Mouse (Mus musculus) embryonic facial prominence, embryonic 10.5 days (tissue): Measurements from ENCODE around the gene Gcnt4. TPM values are rescaled to one million over a fixed set of nuclear protein-coding genes. Genes with fewer than 3 reads are reported as not detected.
"Not testable (repeated sequence)": the region's sequence is repeated elsewhere in the genome, so short reads cannot be mapped to it uniquely, and the experiment has no call there.

ENCODE experiments used
- DNase-seq: peaks from one replicate; pipeline ENCODE4 v3.0.0-alpha.2; 2017; ENCODE audit warnings: low spot score
- H3K27ac ChIP-seq: fragments of 300-500 bp; sonication (generic); replicated peaks from 2 replicates; pipeline ENCODE4 v1.5.1; 2016; ENCODE audit warnings: mild to moderate bottlenecking
- H3K27me3 ChIP-seq: fragments of 300-500 bp; sonication (generic); replicated peaks from 2 replicates; pipeline ENCODE4 v1.6.1; 2016; ENCODE audit warnings: low read depth, mild to moderate bottlenecking; ENCODE audit not compliant: poor library complexity, severe bottlenecking
- H3K36me3 ChIP-seq: fragments of 300-500 bp; sonication (generic); replicated peaks from 2 replicates; pipeline ENCODE4 v1.6.1; 2016; ENCODE audit warnings: mild to moderate bottlenecking, moderate library complexity
- H3K4me1 ChIP-seq: fragments of 300-500 bp; sonication (generic); 2 replicates; pipeline ENCODE4 v1.6.1; 2016
- H3K4me3 ChIP-seq: fragments of 300-500 bp; sonication (generic); 2 replicates; pipeline ENCODE4 v1.5.1; 2016; ENCODE audit warnings: mild to moderate bottlenecking, moderate library complexity
- H3K9me3 ChIP-seq: fragments of 300-500 bp; sonication (generic); 2 replicates; pipeline ENCODE4 v1.6.1; 2016; ENCODE audit warnings: mild to moderate bottlenecking
- WGBS: fragments of 180-500 bp; shearing (Covaris S2); methylation state at CpG from one replicate; pipeline ENCODE4 v1.1.7; 2016; 5-methylcytosine and 5-hydroxymethylcytosine counted together
- polyA plus RNA-seq: library from polyadenylated mRNA; unstranded; fragments of >200 nt; fragmentation: Nextera tagmentation; extraction: Ambion mirVana; gene quantifications from 2 replicates; pipeline ENCODE4 v1.2.1, GENCODE M21; 2016

The Gcnt4 gene
- 0.20 and 0.28 TPM in 2 replicates for polyA plus RNA-seq

- H3K36me3 ChIP-seq, result no peaks in the 10 kb centered on the region
- peaks cover 53% of the 10 kb centered on the region for H3K27me3 ChIP-seq
- H3K9me3 ChIP-seq, result no peaks in the 10 kb centered on the region
- H3K27ac ChIP-seq, result peak within 1 kb of the TSS; percentile 76
- WGBS, result 9% methylated on average over 56 of the region's 56 CpGs
- H3K4me1 ChIP-seq, result peaks cover 27% of the 10 kb centered on the region
- DNase-seq, result peak; percentile 74
- H3K4me3 ChIP-seq, result peak within 1 kb of the TSS; percentile 81
Observed at GRCm38 (mm10) chr13:96923999-96924961, at the start of gene Gcnt4. Gene Gcnt4, plus strand, starts transcription at chr13:96924689.

GRCm38 (mm10) chr13:96878220-96879057 is 46.0 kb upstream of the Gcnt4 start:
- WGBS, result 75% methylated on average over 12 of the region's 12 CpGs
- no peak overlapping the region for H3K27ac ChIP-seq
- H3K4me1 ChIP-seq, result no peaks in the 10 kb centered on the region
- H3K9me3 ChIP-seq, result no peaks in the 10 kb centered on the region
- DNase-seq, result no peak
- no peaks in the 10 kb centered on the region for H3K36me3 ChIP-seq
- H3K27me3 ChIP-seq, result no peaks in the 10 kb centered on the region
- no peak overlapping the region for H3K4me3 ChIP-seq

GRCm38 (mm10) chr13:96884534-96884933 is 40.0 kb upstream of the Gcnt4 start:
- WGBS, result 44% methylated on average over 1 of the region's 1 CpGs
- H3K9me3 ChIP-seq, result no peaks in the 10 kb centered on the region
- no peak for DNase-seq
- H3K36me3 ChIP-seq, result no peaks in the 10 kb centered on the region
- H3K27ac ChIP-seq, result no peak overlapping the region
- H3K4me3 ChIP-seq, result no peak overlapping the region
- no peaks in the 10 kb centered on the region for H3K27me3 ChIP-seq
- H3K4me1 ChIP-seq, result no peaks in the 10 kb centered on the region

GRCm38 (mm10) chr13:96889985-96890384 is 34.5 kb upstream of the Gcnt4 start:
- no peak overlapping the region for H3K27ac ChIP-seq
- H3K36me3 ChIP-seq, result no peaks in the 10 kb centered on the region
- no peaks in the 10 kb centered on the region for H3K4me1 ChIP-seq
- 46% methylated on average over 2 of the region's 2 CpGs for WGBS
- no peaks in the 10 kb centered on the region for H3K9me3 ChIP-seq
- H3K4me3 ChIP-seq, result no peak overlapping the region
- DNase-seq, result no peak
- no peaks in the 10 kb centered on the region for H3K27me3 ChIP-seq

GRCm38 (mm10) chr13:96895144-96895543 is 29.3 kb upstream of the Gcnt4 start:
- no peak overlapping the region for H3K4me3 ChIP-seq
- no peaks in the 10 kb centered on the region for H3K27me3 ChIP-seq
- WGBS, result 84% methylated on average over 2 of the region's 2 CpGs
- no peaks in the 10 kb centered on the region for H3K4me1 ChIP-seq
- no peaks in the 10 kb centered on the region for H3K36me3 ChIP-seq
- H3K27ac ChIP-seq, result no peak overlapping the region
- DNase-seq, result no peak
- H3K9me3 ChIP-seq, result no peaks in the 10 kb centered on the region

GRCm38 (mm10) chr13:96906717-96907116 is 17.8 kb upstream of the Gcnt4 start:
- DNase-seq, result no peak
- no peaks in the 10 kb centered on the region for H3K36me3 ChIP-seq
- no peak overlapping the region for H3K27ac ChIP-seq
- no peaks in the 10 kb centered on the region for H3K9me3 ChIP-seq
- no peak overlapping the region for H3K4me3 ChIP-seq
- WGBS, result 73% methylated on average over 3 of the region's 3 CpGs
- H3K4me1 ChIP-seq, result no peaks in the 10 kb centered on the region
- H3K27me3 ChIP-seq, result no peaks in the 10 kb centered on the region

- H3K36me3 ChIP-seq, result no peaks in the 10 kb centered on the region
- no peak for DNase-seq
- WGBS, result 87% methylated on average over 3 of the region's 3 CpGs
- no peaks in the 10 kb centered on the region for H3K4me1 ChIP-seq
- H3K27ac ChIP-seq, result no peak overlapping the region
- H3K4me3 ChIP-seq, result no peak overlapping the region
- no peaks in the 10 kb centered on the region for H3K27me3 ChIP-seq
- no peaks in the 10 kb centered on the region for H3K9me3 ChIP-seq
Observed at GRCm38 (mm10) chr13:96911202-96911601, 13.3 kb upstream of the Gcnt4 start.

- peaks cover 50% of the 10 kb centered on the region for H3K27me3 ChIP-seq
- DNase-seq, H3K4me3 ChIP-seq, H3K9me3 ChIP-seq, H3K36me3 ChIP-seq, H3K27ac ChIP-seq: not testable (repeated sequence)
- WGBS, result 94% methylated on average over 4 of the region's 4 CpGs
- H3K4me1 ChIP-seq, result peaks cover 16% of the 10 kb centered on the region
Observed at GRCm38 (mm10) chr13:96923134-96923533, 1.4 kb upstream of the Gcnt4 start.

- Histone ChIP-seq H3K4me3 (peak overlapping the region; percentile 81), H3K4me1 (peaks cover 29% of the 10 kb centered on the region), H3K36me3 (no peaks in the 10 kb centered on the region), H3K27me3 (peaks cover 53% of the 10 kb centered on the region), H3K27ac (peak overlapping the region; percentile 76), H3K9me3 (no peaks in the 10 kb centered on the region)
- 2% methylated on average over 53 of the region's 53 CpGs for WGBS
- peak; percentile 55 for DNase-seq
Observed at GRCm38 (mm10) chr13:96924985-96925745, 676 bp downstream of the Gcnt4 start.

GRCm38 (mm10) chr13:96925991-96926725 is 1.7 kb downstream of the Gcnt4 start:
- Histone ChIP-seq H3K27ac (no peak overlapping the region), H3K27me3 (peaks cover 53% of the 10 kb centered on the region), H3K9me3 (no peaks in the 10 kb centered on the region), H3K4me3 (no peak overlapping the region), H3K36me3 (no peaks in the 10 kb centered on the region), H3K4me1 (peaks cover 29% of the 10 kb centered on the region)
- WGBS, result 36% methylated on average over 10 of the region's 10 CpGs
- DNase-seq, result no peak

GRCm38 (mm10) chr13:96927781-96928180 is 3.3 kb downstream of the Gcnt4 start:
- H3K27me3 ChIP-seq, result peaks cover 53% of the 10 kb centered on the region
- peaks cover 29% of the 10 kb centered on the region for H3K4me1 ChIP-seq

More at GRCm38 (mm10) chr13:96927781-96928180, 3.3 kb downstream of the Gcnt4 start:
- H3K4me3 ChIP-seq, result no peak overlapping the region
- 92% methylated on average over 1 of the region's 1 CpGs for WGBS
- no peak for DNase-seq
- H3K9me3 ChIP-seq, result no peaks in the 10 kb centered on the region
- H3K27ac ChIP-seq, result no peak overlapping the region
- H3K36me3 ChIP-seq, result no peaks in the 10 kb centered on the region
